Comparison of ENCODE assay signal across 15 mouse cellular contexts in genomic region chr9:66168233-66168632, GRCm38 (mm10). TPM values are rescaled to one million over a fixed set of nuclear protein-coding genes. Genes with fewer than 3 reads are reported as not detected.
A peak's percentile ranks its signal among the peaks of the same experiment; 100 is the strongest.
DNase-seq lines count a peak whose midpoint lies in the region; ATAC-seq and TF ChIP-seq lines count a peak whose summit lies in the region.
"Had no signal": no experiment of that assay in that cellular context is flagged by ENCODE, and none has a peak within 500 bp of the region (broad histone marks: within the 10 kb centered on the region; RNA-seq: fewer than 3 reads in every experiment).

No protein-coding gene starts in this region.

- H3K9me3 ChIP-seq in intestine, embryonic 15.5 days, result no peaks in the 10 kb centered on the region
- H3K9me3 ChIP-seq in intestine, postnatal 0 days (ENCODE audit: control insufficient read depth), result no peaks in the 10 kb centered on the region
- no peaks in the 10 kb centered on the region for H3K9me3 ChIP-seq in intestine, embryonic 16.5 days (ENCODE audit: control insufficient read depth, low read length)
- H3K9me3 ChIP-seq: kidney, embryonic 15.5 days; limb, embryonic 15.5 days had no signal

- peak; percentile 84 for ATAC-seq in intestine, embryonic 15.5 days
- no peak for ATAC-seq in intestine, postnatal 0 days
- peak; percentile 83 for ATAC-seq in intestine, embryonic 16.5 days
- ATAC-seq: hindbrain, postnatal 0 days had no signal

- no peak overlapping the region for H3K4me2 ChIP-seq in intestine, embryonic 15.5 days (replicated peaks)
- H3K4me2 ChIP-seq in intestine, postnatal 0 days (replicated peaks; ENCODE audit: low read depth), result no peak overlapping the region
- H3K4me2 ChIP-seq in intestine, embryonic 16.5 days (ENCODE audit: low read depth, low read length), result no peak overlapping the region
- H3K4me2 ChIP-seq: kidney, embryonic 15.5 days; limb, embryonic 15.5 days had no signal

- DNase-seq in ZHBTc4 (ENCODE audit: low read depth, low spot score), result peak; percentile 13
- peak; percentile 48 for DNase-seq in lung, postnatal 25 days (ENCODE audit: low spot score)
- DNase-seq in left cerebral cortex, adult 9 months (ENCODE audit: low spot score in 2 of 2), result no peak
- no peak for DNase-seq in gastrocnemius, postnatal 25 days
- DNase-seq in cerebellum, adult 11 months, result no peak
- DNase-seq: adrenal gland, adult 8-10 months; cerebellum, adult 8-10 months; retina, postnatal 1 day had no signal

- no peaks in the 10 kb centered on the region for H3K36me3 ChIP-seq in intestine, embryonic 15.5 days
- no peaks in the 10 kb centered on the region for H3K36me3 ChIP-seq in intestine, postnatal 0 days (ENCODE audit: control insufficient read depth, insufficient read depth)
- H3K36me3 ChIP-seq in intestine, embryonic 16.5 days (ENCODE audit: control insufficient read depth, insufficient read depth, low read length), result no peaks in the 10 kb centered on the region
- H3K36me3 ChIP-seq: kidney, embryonic 15.5 days; limb, embryonic 15.5 days had no signal

- H3K4me3 ChIP-seq in intestine, embryonic 15.5 days (replicated peaks), result no peak overlapping the region
- no peak overlapping the region for H3K4me3 ChIP-seq in intestine, postnatal 0 days (ENCODE audit: low read depth, low read length)
- no peak overlapping the region for H3K4me3 ChIP-seq in intestine, embryonic 16.5 days (ENCODE audit: low read length)
- H3K4me3 ChIP-seq: kidney, embryonic 15.5 days; limb, embryonic 15.5 days; myocyte had no signal

- no peak for TF ChIP-seq CTCF in intestine, postnatal 0 days (IDR thresholded peaks at IDR 0.05; ENCODE audit: low read depth)

- no peaks in the 10 kb centered on the region for H3K4me1 ChIP-seq in intestine, embryonic 15.5 days (replicated peaks)
- no peaks in the 10 kb centered on the region for H3K4me1 ChIP-seq in intestine, postnatal 0 days (replicated peaks; ENCODE audit: control insufficient read depth, insufficient read depth, low read length)
- H3K4me1 ChIP-seq in intestine, embryonic 16.5 days (ENCODE audit: control insufficient read depth, insufficient read depth, low read length), result no peaks in the 10 kb centered on the region; the same call in 1 of the 2 replicates
- H3K4me1 ChIP-seq: kidney, embryonic 15.5 days; limb, embryonic 15.5 days had no signal

- 9% methylated on average over 1 of the region's 1 CpGs for WGBS in intestine, embryonic 15.5 days
- 13% methylated on average over 1 of the region's 1 CpGs for WGBS in intestine, postnatal 0 days
- 14% methylated on average over 1 of the region's 1 CpGs for WGBS in intestine, embryonic 16.5 days

- no peak overlapping the region for H3K9ac ChIP-seq in intestine, embryonic 15.5 days
- no peak overlapping the region for H3K9ac ChIP-seq in intestine, postnatal 0 days (ENCODE audit: low read depth, low read length)
- H3K9ac ChIP-seq in intestine, embryonic 16.5 days (ENCODE audit: low read depth, low read length), result no peak overlapping the region
- H3K9ac ChIP-seq: kidney, embryonic 15.5 days; limb, embryonic 15.5 days had no signal

- no peak overlapping the region for H3K27ac ChIP-seq in intestine, embryonic 15.5 days
- no peak overlapping the region for H3K27ac ChIP-seq in intestine, postnatal 0 days (ENCODE audit: low read depth, low read length)
- no peak overlapping the region for H3K27ac ChIP-seq in intestine, embryonic 16.5 days (ENCODE audit: low read length)
- H3K27ac ChIP-seq: hindbrain, postnatal 0 days; kidney, embryonic 15.5 days; limb, embryonic 15.5 days had no signal

- no peaks in the 10 kb centered on the region for H3K27me3 ChIP-seq in intestine, embryonic 15.5 days (replicated peaks)
- H3K27me3 ChIP-seq in intestine, postnatal 0 days (replicated peaks; ENCODE audit: control insufficient read depth, insufficient read depth, low read length), result no peaks in the 10 kb centered on the region
- H3K27me3 ChIP-seq in intestine, embryonic 16.5 days (replicated peaks; ENCODE audit: control insufficient read depth, insufficient read depth, low read length), result no peaks in the 10 kb centered on the region
- H3K27me3 ChIP-seq: kidney, embryonic 15.5 days; limb, embryonic 15.5 days had no signal

RNA-seq across cellular contexts. Expression of gene Dapk2, which starts 10.2 kb away (rescaled TPM):
- 6.0 and 7.2 TPM in 2 replicates for polyA plus RNA-seq in intestine, embryonic 15.5 days (2015; fragmentation: Nextera tagmentation; extraction: Ambion mirVana)
- polyA plus RNA-seq in intestine, postnatal 0 days (2015; fragmentation: Nextera tagmentation; extraction: Ambion mirVana), result 14.7 and 16.9 TPM in 2 replicates
- polyA plus RNA-seq in intestine, embryonic 16.5 days (2015; fragmentation: Nextera tagmentation; extraction: Ambion mirVana), result 6.8 and 8.0 TPM in 2 replicates
- 10 to 100 TPM; 25.7 to 27.9 TPM for total RNA-seq in gastrocnemius, postnatal 25 days (2021)

RNA-seq across cellular contexts. Expression of gene Ciao2a, which starts 41.8 kb away (rescaled TPM):
- 215 and 218 TPM in 2 replicates for polyA plus RNA-seq in intestine, embryonic 15.5 days (2015; fragmentation: Nextera tagmentation; extraction: Ambion mirVana)
- 201 and 207 TPM in 2 replicates for polyA plus RNA-seq in intestine, postnatal 0 days (2015; fragmentation: Nextera tagmentation; extraction: Ambion mirVana)
- polyA plus RNA-seq in intestine, embryonic 16.5 days (2015; fragmentation: Nextera tagmentation; extraction: Ambion mirVana), result 203 and 219 TPM in 2 replicates
- total RNA-seq in gastrocnemius, postnatal 25 days (2021), result 10 to 100 TPM; 42.1 to 47.7 TPM

RNA-seq across cellular contexts. Expression of gene Snx1, which starts 41.8 kb away (rescaled TPM):
- polyA plus RNA-seq in intestine, embryonic 15.5 days (2015; fragmentation: Nextera tagmentation; extraction: Ambion mirVana), result 137 and 144 TPM in 2 replicates
- 122 and 133 TPM in 2 replicates for polyA plus RNA-seq in intestine, postnatal 0 days (2015; fragmentation: Nextera tagmentation; extraction: Ambion mirVana)
- polyA plus RNA-seq in intestine, embryonic 16.5 days (2015; fragmentation: Nextera tagmentation; extraction: Ambion mirVana), result 149 and 155 TPM in 2 replicates
- total RNA-seq in gastrocnemius, postnatal 25 days (2021), result 10 to 100 TPM; 14.0 to 16.7 TPM

Comparison
In these comparisons a context has a peak if more than half of its experiments do, and no peak if none do; other contexts are left out.
1. DNase-seq: peak in ZHBTc4 (single experiment) and lung, postnatal 25 days (single experiment); none in left cerebral cortex, adult 9 months (0 of 2), gastrocnemius, postnatal 25 days (single experiment) and cerebellum, adult 11 months (single experiment).